Mouse (Mus musculus) telencephalon, adult 2 months (tissue): ENCODE measurements at regions not wholly inside any gene's neighbourhood (a gene's known extent, or its start where the extent isn't known, plus 50 kb on each side); places are given as distances from the start of the nearest gene placed in this dataset.

Source experiments
- DNase-seq: peaks from one replicate; pipeline ENCODE4 v3.0.0-alpha.2; 2011; ENCODE audit warnings: low read depth, low spot score

DNA sequence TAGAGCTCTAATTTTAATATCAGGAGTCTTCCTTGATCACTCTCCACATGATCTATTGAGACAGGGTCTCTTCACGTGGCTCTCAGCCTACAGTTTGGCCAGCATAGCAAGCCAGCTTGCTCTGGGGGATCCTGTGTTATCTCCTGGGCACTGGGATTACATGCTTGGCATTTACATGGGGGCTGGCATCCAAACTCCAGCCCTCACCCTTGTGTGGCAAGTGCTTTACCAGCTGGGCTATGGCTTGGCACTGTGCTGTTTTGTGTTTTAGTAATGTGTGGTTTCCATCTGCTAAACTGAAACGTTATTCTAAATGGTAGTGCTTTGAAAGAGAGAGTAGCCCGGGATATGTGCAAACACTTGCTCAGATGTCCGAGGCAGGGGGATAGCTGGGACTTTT, 251.5 kb upstream of the Hnrnpa3 start:
- no peak for DNase-seq

GRCm38 (mm10) chr2:75408016-75408415, 251.0 kb upstream of the Hnrnpa3 start:
- DNase-seq = no peak

DNA sequence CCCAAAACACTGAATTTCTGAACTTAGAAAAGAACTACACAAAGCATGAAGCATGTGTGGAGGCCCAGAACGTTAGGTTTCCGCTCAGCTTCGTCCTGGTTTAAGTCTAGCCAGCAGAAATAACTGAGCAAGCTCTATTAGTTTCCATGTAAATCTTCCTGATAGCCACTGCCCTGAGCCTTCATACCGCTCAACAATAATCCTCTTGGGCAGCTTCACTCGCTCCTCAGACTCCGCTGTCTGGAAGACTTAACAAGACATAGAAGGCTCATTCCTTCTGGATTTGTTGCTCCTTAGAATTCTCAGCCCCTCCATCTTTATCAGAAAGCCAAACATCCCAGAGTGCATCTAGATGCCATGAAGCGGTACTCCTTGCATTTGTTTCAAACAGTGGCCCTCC, 249.3 kb upstream of the Hnrnpa3 start:
- no peak for DNase-seq

- DNase-seq = no peak
Measured at GRCm38 (mm10) chr2:75412735-75413134, 246.3 kb upstream of the Hnrnpa3 start.

DNA sequence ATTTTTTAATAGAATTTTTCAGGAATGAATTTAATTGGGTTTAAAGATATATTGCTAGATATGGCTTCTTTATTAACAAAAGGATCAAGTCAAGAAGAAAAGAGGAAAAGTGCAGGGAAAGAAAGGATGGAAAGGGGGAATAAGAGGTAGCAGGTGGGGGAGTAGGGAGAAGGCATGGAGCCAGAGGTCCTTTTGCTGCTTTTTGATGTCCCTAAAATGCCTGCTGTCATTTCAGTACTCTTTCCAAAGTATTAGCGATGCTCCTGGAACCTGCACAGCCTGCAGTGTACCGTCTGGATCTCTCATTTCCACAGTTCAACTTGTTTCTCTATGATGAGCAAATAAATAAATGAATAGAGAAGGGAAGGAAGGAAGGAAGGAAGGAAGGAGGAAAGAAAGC, 240.4 kb upstream of the Hnrnpa3 start:
- DNase-seq = no peak

DNA sequence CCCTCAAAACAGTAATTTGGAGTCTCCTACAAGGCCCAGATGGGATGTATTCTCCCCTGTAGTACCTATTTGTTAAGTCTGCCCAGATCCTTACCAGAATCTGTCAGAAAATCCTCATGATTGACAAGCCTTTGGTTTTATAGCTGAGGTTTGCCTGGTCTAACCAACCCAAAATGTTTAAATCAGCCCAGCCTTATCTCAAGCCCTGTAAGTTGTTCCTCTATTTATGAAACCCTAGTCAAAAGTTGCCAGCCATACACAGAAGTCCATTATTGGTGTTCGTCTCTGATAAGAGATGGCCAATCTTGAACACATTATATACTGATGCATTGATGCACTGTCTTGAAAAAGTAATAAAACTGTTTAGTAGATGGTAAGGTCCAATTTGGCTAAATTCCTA, 239.9 kb upstream of the Hnrnpa3 start:
- DNase-seq = no peak

- DNase-seq = no peak
Measured at GRCm38 (mm10) chr2:75422798-75423685, 236.0 kb upstream of the Hnrnpa3 start.

DNA sequence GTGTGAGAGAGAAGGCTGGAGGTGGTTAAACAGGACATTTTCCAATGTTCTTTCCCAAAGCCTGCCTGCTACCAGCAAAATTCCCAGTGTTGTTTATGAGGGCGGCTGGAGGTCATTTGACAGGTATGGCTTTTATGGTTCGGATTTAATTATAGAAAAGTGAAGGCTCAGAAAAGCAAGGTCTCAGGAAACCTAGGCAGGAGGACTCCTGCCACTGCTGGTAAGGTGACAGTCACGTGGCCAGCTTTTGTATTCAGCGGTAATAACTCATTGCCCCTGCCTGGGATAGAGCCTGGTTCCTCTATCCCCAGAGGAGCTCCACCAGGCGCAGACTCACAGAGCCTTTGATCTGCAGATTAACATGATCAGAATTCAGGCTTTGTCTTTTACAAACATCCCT, 235.2 kb upstream of the Hnrnpa3 start:
- DNase-seq = no peak

GRCm38 (mm10) chr2:75424363-75424762, 234.7 kb upstream of the Hnrnpa3 start:
- DNase-seq = no peak

- no peak for DNase-seq
Measured at GRCm38 (mm10) chr2:75424911-75425310, 234.2 kb upstream of the Hnrnpa3 start.

DNA sequence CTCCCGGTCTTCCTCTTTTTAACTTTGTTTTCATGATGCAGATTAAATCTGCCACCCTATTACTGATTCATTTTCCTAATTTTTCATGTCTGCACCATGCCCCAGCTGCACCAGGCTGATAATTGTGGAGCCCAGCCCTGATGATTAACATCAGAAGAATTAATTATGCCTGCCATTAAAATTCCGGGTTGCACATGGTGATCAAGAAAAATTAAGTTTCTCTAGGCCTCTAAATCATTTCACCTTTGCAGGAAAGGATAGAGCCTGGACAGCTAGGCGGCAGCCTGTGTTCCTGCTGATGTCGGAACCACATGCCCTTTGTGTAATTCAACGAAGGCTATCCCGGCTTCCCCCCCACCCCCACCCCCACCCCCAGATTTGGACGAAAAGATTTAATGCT, 233.7 kb upstream of the Hnrnpa3 start:
- DNase-seq = no peak

DNA sequence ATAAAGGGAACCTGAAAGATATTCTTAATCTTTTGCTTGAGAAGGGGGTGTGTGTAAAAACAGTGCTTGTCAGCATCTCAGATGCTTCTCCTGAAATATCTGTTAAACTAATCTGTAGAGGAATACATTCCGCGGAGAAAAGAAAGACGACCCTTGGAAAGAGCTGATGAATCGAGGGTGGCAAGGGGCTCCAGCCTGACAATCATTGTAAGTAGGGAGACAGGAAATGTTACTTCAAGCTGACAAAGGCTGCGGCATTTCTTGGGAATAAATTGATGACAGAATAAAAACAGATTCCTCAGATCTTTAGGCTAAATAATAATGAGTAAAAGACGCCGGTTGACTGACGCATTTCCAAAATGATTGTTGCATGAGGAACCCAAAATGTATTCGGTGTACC, 233.3 kb upstream of the Hnrnpa3 start:
- no peak for DNase-seq

DNA sequence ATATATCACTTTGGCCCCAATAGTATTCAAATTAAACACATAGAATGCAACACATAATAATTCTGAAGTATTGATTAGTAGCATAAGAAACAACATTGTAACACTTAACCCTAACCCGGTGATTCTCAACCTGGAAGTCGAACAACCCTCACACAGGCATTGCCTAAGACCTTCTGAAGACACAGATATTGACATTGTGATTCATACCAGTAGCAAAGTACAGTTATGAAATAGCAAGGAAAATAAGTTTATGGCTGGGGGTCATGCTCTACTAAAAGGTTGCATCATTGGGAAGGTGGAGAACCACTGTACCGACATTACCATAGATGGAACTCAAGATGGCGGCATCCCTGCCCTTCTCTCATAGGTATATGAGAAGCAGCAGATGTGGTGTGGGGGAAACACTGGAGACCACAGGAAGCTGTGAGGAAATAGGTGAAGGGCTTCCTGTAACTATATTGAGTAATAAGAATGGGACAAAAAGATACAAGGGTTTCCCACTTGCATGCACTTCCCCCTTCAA, 231.1 kb upstream of the Hnrnpa3 start:
- DNase-seq = no peak

DNA sequence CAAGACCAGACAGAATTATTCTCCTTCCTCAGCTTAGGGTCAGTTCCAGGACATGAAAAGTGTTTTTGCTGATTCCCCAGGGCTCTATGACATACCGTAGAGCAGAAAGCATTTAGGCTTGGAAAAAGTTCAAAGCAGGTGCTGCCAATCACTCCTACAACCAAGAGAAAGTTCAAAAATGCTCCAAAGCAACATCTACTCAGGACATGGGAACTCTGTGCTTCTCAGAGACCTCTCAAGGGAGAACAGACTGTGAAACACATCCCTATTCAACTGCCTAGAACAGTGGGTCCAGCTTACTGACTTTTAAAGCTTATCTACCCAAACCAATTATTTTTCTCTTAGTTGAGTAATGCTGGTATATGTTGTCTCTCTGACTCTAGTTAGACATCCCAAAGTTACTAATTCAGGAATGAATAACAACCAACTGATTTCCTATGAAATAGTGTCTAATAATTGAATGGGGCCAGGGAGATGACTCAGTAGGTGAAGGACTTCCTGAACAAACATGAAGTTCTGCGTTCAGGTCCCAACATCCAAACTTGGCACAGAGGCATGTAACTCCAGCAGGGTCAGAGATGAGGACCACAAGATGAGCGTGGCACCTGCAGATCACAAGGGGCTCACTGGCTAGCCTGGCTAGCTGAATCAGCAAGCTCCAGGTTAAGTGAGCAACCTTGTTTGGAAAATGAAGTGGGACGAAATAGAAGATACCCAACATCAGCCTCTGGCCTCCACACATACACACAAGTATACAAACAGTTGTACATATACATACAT, 228.7 kb upstream of the Hnrnpa3 start:
- DNase-seq = no peak

DNA sequence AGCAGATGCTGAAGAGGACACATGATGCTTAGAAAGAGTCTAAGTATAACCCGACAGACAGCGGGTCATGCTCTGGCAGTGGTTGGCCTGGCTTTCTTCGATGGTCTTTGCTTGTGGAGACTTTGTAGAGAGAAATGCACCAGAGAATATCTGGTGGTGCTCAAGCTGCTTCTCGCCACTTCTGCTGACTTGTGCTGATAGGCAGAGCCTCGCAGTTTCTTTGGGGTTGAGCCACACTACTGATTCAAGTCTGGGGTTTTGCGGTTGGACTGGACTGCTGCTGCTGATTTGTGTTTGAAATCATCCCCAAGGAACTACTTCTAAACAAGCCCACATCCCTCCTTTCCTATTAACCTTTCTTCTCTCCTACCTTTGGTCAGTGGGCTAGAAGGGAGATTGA, 227.1 kb upstream of the Hnrnpa3 start:
- DNase-seq = no peak

GRCm38 (mm10) chr2:75434521-75434920, 224.5 kb upstream of the Hnrnpa3 start:
- no peak for DNase-seq

DNA sequence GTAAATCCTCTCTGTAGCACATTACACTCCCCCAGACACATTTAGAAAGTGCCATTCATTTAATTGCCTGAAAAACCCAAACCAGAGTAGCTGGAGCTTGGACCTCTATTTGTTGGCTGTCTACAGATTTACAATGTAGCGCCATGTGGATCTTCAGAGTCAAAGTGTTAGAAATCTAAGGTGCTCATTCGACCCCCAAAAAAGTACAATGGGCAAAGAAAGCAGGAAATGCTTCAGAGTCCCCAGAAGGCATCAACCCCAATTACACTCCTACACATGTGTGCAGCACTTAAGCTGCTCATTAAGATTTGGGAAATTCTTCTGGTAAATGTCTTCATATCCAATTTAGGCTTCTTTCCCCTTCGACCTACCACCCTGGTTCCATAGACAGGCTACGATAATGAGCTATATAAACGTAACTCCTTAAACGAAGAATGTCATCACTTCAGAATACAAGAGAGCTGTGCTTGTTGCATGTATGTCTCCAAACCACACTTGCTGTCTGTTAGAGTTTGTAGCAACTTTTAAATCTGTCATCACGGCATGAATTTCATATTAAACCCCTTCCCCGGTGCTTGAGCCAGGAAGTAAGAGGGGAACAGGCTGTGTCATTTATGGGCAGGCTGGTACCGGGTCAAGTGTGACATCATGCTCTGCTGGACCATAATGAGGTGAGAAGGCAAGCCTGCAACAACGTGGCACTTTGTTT, 219.4 kb upstream of the Hnrnpa3 start:
- no peak for DNase-seq

GRCm38 (mm10) chr2:75442632-75443031, 216.4 kb upstream of the Hnrnpa3 start:
- no peak for DNase-seq

DNA sequence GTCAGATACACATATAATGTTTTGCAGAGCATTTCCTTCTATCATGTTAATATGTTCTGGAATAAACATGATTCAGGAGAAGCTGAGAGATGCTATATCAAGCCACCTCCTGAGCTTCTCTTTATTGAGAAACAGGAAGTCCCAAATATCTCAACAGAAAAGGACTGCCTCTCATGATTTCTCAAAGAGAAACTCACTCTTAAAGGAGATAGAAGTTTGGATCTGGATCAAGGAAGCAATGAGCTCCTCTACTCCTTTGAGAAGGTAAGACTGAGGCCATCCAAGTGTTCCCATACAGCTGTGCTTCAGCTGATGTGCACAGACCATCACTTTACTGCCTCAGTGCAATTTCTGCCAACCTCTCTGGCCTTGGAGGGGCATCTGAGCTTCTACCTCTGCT, 213.9 kb upstream of the Hnrnpa3 start:
- DNase-seq = no peak

- DNase-seq = no peak
Measured at GRCm38 (mm10) chr2:75446996-75447715, 211.9 kb upstream of the Hnrnpa3 start.

DNA sequence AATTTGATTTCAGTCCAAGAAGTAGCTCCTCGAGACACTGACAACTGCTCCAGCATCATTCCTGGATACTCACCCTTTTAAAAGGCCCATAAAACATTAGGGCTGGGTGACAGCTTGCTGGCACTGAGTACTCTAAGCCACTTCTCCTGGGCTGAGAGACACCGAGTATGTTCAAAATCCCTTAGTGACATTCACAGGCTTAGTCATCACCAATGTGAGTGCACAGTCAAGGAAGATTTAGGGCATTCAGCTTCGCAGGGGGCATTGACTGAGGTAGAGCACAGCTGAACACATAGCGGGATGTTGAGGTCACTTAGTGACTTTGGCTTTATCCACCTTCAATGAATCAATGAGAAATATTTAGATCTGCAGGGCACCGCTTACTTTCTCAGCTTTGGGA, 210.8 kb upstream of the Hnrnpa3 start:
- no peak for DNase-seq
